Mouse (Mus musculus) cerebellum, adult 11-12 months (tissue): ENCODE data around the gene Neil3.
A peak's percentile ranks its signal among the peaks of the same experiment; 100 is the strongest.
"Not testable (repeated sequence)": the region's sequence is repeated elsewhere in the genome, so short reads cannot be mapped to it uniquely, and the experiment has no call there.

Experiments
- DNase-seq: peaks from one replicate; pipeline ENCODE4 v3.0.0; 2022

Neil3 gene

DNA sequence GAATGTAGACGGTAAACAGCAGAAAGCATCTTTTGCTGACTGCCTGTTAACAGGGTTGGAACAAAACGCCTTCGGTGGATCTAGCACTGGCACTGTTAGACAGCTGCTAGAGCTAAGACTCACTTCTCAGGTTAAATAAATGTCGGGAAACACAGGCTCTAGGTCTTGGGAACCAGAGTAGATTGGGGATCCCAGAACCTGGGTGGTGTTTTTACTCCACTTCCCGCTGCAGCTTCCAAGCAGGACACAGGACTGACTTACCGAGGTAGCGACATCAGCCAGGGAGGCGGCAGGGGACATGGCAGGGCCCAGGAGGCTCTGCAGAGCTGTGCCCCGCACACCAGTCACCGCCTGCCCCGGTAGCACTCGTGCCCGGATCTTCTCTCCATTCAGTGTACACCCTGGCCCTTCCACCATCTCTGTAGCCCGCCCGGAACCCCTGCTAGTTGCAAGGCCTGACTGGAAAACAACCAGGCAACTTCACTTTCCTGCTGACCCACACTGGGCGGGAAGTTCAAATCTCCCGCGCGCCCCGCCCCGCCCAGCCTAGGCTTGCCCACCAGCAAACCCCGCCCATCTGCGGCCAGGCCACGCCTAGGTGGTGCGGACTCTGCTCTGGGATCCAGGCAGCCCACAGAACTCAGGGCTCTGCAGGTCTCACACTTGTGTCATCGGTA is at the start of gene Neil3:
Gene Neil3 (minus strand): TSS at position 571 of the 677 bp plus-strand sequence.
- peak; percentile 4 for DNase-seq

DNA sequence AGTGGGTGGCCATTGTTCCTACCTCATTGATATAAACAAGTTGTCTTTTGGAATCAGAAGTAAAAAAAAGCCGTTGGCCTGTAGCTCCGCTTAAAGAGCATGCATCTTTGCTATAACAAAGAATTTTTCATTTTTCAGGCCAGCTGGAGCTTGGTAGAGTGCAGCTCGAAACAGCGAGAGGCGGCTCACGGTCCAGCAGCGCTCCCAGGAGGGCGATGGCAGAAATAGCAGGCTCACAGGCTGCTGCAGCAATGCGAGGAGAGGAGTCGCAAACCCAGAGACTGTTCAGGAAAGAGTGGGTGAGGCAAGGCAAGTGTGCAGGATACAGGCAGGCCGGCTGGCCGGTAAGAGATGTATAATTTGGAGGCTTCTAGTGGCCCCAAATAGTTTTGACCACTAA is 42.0 kb upstream of the Neil3 start:
- DNase-seq: peak; percentile 18

DNA sequence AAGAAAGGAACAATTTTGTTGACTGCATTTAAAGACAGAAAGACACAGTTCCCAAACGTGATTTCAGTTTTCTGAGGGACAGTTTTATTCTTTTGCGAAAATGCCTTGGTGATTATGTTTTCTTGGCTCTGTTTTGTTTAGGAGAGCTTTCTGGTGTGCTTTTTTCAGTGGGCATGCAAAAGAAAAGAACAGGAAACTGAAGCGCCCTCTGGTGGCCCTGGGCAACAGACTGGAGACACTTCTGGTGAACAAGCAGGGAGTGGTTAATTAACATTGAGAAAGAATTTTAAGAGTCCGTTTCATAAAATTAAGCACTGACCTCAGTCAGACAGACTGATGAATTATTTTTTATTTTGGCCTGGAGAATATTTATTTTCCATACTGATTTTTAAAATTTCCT is 25.1 kb upstream of the Neil3 start:
- peak; percentile 4 for DNase-seq

DNA sequence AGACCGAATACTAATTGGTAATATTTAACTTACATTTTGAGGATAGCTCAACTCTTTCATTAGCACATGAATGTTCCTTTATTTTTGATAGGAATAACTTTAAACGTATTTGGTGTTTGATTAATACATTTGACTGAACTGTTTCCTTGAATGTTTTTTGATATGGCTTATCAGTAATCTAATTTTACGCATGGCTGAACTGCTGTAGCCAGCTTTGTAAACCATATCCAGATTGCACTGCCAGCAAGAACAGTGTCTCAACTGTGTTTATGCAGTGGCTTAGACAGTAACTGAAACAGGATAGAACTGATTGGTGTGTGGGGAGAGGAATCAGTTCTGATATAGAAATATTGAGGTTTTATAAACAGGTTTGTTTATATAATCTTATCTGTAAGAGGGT is 22.6 kb upstream of the Neil3 start:
- DNase-seq: no peak

DNA sequence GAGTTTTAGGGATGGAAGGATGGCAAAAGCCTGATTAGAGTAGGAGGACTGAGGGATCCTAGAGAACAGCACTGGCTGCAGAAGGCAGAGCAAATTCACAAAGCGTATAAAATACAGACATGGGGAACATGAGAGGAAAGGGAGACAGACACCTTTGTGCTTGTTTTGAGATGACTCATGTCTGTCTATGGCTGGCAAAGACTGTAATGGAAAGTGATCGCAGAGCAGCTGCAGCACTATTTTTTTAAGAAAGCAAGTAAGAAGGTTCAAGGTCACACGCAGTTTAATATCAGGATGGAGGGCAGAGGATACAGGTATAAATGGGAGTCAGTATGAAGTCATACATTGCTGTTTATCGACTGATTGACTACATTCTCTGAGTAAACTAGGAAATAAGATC is 8.2 kb downstream of the Neil3 start:
- DNase-seq: no peak

DNA sequence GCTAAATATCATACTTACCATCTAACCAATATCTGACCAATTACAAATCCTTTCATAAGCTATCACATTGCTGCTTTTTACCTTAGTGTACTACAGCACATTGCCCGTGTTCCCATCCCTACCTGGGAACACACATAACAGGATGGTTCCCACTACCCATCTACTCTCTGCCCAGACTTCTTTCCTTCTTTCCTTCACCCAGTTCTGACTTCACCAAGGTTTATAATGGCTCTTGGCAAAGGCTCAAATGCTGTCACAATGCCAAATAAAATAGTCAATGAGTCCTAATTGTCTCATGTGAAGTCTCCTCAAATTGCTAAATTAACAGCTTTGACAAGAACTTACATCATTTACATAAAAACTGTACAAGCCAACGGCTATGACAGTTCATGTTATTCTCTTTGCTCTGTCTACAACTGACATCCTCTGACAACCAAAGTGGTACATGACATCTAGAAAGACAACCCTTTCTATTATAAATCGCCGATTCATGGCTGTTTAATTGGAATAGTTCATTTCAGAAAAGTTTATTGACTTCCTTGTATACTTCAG is 9.9 kb downstream of the Neil3 start:
- no peak for DNase-seq

DNA sequence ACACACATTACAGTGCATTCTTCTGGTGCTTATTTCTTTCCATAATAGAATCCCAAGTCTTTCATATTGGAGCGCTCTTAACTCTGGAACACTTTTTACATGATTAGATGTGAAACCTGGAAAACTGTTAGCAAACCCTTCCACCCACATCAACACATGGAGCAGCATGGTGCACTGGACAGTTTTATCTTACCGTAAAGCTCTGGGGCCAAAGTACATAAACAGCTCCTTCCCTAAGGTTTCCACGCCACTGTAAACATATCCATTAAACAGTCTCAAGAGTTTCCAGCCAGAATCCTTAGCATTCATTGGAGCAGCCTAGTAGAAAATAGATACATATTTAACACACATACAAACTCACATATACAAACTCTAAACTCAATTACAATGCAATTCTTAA is 15.4 kb downstream of the Neil3 start:
- DNase-seq: no peak

DNA sequence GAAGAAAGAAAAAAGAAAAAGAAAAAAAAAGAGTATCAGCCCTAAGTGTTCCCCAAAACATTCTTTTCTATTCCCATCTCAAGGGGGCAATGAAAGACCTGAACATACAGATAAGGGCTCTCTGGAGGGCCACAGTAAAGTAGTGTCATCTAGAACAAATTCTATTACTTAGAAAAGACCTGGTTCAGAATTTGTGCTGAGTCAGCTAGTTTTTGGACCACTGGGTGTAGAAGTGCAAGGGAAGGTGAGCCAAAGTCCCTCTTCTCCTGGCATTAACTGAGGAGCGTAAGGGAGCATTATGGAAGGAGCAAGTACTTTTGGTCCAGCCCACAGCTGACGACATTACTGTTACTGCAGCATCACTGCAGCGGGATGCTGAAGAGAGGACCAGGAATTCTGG is 19.7 kb downstream of the Neil3 start:
- no peak for DNase-seq

DNA sequence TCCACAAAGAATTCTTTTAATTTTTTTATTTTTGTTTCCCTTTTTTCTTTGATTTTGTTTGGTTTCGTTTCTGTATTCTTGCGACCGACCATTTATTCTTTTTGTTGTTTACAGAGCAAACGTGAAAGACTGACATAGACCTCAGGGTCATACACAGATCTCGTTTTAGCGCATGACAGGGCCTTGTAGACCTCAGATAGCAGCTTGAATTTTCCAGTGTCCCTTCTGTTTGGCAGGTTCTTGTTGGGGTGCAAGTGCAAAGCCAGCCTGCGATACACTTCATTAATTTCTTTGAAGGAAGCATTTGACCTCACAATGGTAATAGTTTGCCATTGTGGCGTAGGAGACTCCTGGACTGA is 24.6 kb downstream of the Neil3 start:
- DNase-seq: no peak

DNA sequence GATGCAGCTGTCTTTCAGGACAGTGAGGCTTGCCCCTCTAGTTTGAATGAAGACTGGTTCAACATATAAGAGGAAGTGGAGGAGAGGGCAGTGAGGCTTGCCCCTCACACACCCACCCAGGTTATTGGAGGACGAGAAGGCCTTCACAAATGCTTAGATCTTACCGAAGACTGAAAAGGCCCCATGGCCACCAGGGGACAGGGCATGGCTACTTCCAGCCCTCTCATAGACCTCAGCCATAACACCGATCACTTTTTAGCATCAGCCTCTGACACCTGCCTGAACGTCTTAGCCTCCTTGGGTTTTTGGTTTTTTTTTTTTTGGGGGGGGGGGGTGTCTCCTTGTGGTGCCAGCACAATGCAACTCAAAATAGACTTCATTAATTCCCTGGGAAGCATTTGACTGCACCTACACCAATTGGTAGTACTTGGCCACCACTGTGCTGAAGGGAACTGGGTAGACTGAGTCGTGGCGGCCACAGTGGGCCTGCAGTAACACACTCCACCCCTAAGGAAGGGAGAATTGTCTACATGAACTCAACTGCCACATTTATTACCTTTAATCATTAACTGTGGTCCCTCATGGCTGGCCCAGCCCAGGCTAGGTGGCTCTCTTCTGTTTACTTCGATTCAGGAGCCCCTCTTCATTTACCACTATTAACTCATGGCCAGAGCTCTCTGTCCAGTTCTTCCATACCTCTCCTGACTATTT is 25.1 kb downstream of the Neil3 start:
- DNase-seq: no peak

DNA sequence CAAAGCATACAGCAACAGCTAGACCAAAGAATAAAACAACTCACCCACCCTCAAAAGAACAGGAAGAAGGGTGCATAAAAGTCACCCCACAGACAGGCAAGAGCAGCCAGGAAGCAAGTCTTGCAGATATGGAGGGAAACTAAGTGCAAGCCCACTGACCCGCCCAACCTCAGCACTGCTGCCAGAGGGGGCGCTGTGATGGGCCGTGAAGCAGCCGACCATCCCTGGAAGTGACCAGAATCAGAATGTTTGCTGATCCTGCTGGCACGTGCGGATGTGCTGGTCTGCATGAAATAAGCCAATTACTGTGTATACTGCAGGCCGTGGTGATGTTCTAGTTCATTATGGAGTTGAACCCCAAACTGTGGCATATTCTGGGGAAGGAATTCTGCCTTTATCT is 26.6 kb downstream of the Neil3 start:
- DNase-seq: no peak

DNA sequence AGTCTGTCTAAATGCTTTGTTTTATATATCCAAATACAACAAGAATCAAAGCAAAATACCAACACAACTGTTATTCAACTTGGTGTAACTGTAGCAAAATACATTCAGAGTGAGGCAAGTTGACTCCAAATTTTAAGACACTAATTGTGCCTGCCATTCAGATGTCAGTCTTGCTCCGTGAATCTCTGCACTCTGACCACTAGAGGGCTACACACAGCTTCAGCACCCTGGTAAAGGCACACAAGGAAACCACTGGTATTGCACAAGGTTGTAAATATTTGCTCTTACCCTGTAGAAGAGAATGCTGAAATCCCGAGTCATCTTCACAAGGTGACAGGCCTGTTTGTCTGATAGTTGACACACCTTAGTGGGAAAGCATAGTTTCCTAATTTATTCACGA is 31.8 kb downstream of the Neil3 start:
- DNase-seq: no peak

DNA sequence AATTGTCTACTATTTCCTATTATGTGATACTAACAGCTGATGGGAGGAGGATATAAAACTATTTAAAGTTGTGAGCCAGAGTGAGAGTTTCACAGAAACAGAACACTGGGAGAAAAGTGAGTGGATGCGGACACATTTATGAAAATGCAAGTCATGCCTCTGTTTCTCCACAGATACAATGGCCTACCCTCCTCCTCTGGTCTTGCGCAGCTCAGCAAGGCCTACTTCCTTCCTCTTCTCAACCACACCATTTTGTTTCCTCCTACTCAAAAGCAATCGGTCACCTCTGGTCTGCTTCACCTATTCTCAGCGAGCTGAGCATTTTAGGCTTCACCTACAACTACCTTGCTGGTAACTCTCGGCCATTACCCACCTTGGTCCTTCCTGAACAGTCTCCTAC is 34.0 kb downstream of the Neil3 start:
- DNase-seq: no peak

DNA sequence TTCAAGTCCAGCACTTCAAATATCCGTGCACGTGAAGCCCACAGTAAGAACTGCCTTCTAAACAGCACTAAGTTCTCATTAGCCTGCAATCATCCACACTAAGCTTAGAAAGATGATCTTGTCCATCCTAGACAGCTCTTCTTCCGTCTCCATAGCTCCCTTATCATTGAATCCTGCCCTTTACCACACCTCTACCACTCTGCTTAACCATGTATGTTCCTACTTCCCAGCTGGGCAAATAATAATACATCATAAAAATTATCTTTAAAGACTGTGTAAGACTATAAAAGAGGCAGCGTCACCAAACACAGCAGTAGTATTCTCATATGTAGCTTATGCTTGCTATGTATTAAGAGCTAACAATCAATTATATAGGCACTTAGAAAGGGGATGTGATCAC is 35.2 kb downstream of the Neil3 start:
- DNase-seq: no peak

DNA sequence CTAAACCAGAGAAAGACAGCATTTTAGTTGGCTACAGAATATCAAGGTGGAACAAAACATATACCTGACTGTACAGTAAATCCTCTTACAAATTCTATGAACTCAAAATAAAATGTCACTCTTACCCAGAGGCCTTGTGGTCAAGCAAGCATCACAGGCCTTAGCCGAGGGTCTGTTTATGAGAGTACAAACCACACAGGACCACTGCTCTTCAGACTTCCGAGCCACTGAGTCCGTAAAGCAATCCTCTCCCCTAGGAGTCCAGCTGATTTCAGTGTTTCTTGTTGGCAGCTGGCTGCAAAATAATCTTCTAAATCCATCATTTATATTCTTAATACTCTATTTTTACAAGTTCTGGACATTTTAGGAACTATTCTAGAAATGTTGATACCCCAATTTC is 38.0 kb downstream of the Neil3 start:
- DNase-seq: no peak

DNA sequence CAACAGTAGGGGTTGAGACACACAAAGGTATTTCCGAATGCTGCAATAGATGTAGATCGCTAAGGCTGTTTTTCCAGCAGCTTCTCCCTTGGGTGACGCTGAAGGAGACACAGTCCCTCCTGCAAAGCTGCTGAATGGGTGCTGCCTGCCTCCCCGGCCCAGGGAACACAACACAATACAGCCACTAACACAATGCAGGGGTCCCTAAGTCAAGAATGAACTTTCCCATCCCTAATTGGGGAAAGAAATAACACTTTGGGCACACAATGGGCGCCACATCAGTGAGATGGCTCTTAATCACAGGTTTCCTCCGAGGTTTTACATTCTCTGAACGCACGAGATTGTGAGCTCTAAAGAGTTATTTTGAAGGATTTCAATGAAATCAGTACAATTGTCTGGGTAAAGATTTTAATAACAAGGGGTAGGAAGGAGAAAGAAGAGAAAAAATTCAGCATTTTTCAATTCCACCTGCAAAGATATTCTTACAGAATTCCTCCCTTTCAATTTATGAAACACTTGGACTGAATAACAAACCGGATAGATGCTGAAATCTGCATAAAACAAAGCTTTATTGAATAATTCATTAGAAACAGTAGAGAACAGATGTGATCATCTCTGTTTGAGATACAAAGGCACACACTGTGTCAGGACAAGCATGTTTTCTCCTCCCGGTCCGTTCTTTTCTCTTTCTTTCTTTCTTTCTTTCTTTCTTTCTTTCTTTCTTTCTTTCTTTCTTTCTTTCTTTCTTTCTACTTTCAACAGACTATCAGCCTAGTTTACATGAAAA is 38.6 kb downstream of the Neil3 start:
- no peak for DNase-seq

DNA sequence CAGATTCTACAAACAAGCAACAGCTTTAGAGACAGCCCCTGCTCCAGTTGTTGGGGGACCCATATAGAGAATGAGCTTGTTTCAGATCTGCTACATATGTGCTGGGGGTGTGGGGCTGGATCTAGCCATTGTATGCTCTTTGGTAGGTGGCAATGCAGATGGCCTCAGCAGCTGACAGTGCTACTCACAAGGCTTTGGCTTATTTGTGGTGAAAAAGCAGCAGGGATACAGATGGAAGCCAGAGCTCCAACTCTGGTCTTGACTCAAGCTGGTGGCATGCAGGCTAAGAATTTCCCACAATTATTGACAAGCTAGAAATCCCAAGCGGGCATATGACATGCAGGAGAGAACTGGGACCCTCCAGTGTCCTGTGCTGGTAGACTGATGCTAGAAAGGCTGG is 40.8 kb downstream of the Neil3 start:
- DNase-seq: no peak

DNA sequence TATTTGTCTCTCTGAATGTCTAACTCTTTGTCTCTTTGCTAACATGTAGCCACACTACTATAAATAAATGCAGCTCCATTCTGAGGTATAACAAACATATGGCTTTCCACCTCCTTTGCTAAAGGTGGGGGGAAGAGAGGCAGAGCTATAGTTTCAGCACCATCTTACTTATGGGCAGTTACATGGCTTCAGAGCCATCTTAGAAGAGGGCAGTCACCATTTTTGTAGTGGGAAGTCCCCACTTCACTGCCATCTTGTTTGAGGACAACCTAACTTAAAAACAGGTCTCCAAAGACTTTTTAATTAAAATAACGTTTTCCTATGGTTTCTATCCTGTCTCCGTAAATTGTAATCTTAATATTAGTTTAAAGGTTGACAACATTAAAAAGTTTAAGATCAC is 47.1 kb downstream of the Neil3 start:
- DNase-seq: no peak

DNA sequence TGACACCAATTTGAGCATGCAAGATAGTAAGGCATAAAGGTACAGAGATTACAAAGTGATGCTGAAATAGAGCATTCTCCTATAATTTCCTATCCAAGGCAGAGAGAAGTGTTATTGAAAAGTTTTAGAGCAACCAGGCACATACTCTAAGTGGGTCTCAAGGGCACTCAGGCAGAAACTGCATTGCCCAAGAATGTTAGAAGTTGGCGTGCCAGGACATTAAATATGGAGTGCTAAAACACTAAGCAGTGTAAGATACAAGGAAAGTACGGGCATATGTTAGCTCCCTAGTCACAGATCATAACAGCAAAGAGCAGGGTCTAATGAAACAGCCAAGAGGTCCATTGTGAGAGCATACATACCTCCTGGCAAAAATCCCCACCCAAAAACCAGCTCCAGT is 65.3 kb downstream of the Neil3 start:
- no peak for DNase-seq

DNA sequence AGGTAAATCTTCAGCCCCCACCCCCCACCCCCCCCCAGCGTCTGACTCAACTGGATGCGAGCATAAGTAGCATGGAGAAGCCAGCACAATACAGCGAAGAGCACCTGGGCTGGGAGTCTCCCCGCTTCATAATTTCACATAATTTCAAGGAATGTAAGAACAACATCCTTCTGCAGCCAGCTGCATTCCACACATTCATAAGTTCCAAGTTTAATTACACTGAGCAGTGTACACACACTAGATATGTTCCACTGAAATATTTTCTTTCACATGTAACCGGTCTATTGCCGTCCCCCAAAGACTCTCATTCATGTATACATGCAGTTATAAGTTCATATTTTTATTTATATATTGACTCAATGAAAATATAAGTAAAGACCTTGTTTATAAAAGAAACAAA is 72.6 kb downstream of the Neil3 start:
- no peak for DNase-seq

DNA sequence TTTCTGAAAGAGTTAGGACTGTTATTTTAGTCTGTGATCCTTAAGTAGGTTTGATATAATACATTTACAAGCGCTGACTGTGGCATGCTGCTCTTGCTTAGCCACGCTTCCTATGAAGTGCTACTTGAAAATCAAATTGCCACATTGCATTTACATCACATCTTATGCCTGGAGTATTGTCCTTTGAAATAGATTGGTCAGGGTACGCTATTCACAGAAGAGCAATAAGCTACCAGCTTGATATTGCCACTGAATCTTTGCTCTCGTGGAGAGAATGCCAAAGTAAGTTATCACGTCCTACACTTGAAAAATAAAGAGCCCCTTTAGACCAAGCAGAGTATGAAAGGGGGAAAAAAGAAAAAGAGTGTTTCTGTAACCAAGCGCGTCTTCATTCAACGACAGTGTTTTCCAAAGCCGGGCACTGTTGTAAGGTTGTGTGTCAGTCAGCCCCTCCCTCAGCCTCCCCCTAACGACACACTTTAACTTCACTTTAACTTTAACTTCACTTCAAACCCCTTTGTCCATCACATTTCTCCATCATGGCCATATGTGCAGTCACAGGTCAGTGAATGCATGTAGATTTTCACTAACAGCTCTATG is 76.3 kb downstream of the Neil3 start:
- no peak for DNase-seq

DNA sequence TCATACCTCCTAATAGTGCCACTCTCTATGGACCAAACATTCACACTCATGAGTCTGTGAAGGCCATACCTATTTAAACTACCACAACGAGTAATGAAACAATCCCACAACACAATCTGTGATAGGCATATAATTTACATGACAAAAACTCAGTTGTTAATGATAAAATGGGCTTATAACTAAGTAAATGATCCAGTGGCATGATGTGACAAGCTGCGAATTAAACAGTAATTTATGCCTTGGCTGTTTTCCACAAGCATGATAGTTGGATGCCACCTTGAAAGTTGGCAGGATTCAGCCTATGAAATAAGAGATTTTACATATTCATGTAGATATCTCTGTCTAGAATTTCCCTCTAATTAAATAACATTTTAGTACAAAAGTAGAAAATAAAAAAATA is 99.3 kb downstream of the Neil3 start:
- DNase-seq: no peak

DNA sequence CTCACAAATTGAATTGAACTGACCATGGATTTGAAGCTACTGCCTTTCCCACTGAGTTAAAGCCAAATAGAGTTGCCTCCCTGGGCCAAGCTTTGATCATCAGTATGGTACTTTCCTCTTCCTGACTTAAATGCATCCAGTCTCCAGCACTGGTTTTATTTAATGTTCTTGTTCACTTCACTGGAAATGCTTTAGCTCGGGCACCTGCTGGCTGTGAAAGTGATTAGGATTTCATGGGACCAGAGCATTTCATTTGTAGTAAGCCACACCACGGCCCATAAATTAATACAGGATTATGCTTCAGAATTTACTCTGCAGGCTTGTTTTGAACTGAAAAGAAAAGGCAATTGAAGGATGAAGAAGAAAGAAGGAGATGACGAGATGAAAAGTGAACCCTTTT is 100.8 kb downstream of the Neil3 start:
- DNase-seq: not testable (repeated sequence)
